Mouse (Mus musculus) megakaryocyte, embryonic 14.5 days (primary cell): ENCODE results near the gene Grk3.

Experiments
- FLI1 ChIP-seq: IDR thresholded peaks from 2 replicates; pipeline ENCODE4 v1.6.1; 2012; ENCODE audit warnings: low read length, inconsistent platforms, mixed read lengths
- GATA1 ChIP-seq: IDR thresholded peaks from 3 replicates; pipeline ENCODE4 v1.6.1; 2012; ENCODE audit warnings: mixed read lengths, low read length, inconsistent platforms, borderline replicate concordance

- no peak for TF ChIP-seq GATA1
- TF ChIP-seq FLI1 = no peak
These were observed 12.7 kb downstream of the Grk3 start for GRCm38 (mm10) chr5:113002821-113003380.
